Mouse (Mus musculus) olfactory bulb, adult 2 months (tissue): Measurements from ENCODE around the gene Ptprn2.

Experiments used
- CTCF ChIP-seq: fragments of 200-500 bp; IDR thresholded peaks from 2 replicates; pipeline ENCODE4 v1.5.1; 2012; ENCODE audit warnings: low read depth, mild to moderate bottlenecking, low read length, moderate library complexity; ENCODE audit not compliant: insufficient read depth
- POLR2A ChIP-seq: fragments of 200-500 bp; IDR thresholded peaks from 2 replicates; pipeline ENCODE4 v1.6.1; 2012; ENCODE audit warnings: mild to moderate bottlenecking, low read depth, low read length, moderate library complexity; ENCODE audit not compliant: insufficient read depth

GRCm38 (mm10) chr12:117270199-117270598 lies 784.7 kb downstream of the Ptprn2 start:
- TF ChIP-seq CTCF, result no peak
- no peak for TF ChIP-seq POLR2A
